Mouse (Mus musculus): ENCODE results near the gene Sptb.

The Sptb gene

GRCm38 (mm10) chr12:76710351-76711100, at the start of gene Sptb:
Gene Sptb (minus strand): TSS chr12:76710547.
- DNase-seq (ENCODE audit: extremely low read depth, insufficient read length, low spot score), result no peak

- no peak for DNase-seq (ENCODE audit: extremely low read depth, insufficient read length, low spot score)
Observed at GRCm38 (mm10) chr12:76752652-76753318, 42.4 kb upstream of the Sptb start.

GRCm38 (mm10) chr12:76750866-76751459, 40.6 kb upstream of the Sptb start:
- no peak for DNase-seq (ENCODE audit: extremely low read depth, insufficient read length, low spot score)

GRCm38 (mm10) chr12:76727955-76728354, 17.6 kb upstream of the Sptb start:
- no peak for DNase-seq (ENCODE audit: extremely low read depth, insufficient read length, low spot score)

GRCm38 (mm10) chr12:76722026-76722425, 11.7 kb upstream of the Sptb start:
- no peak for DNase-seq (ENCODE audit: extremely low read depth, insufficient read length, low spot score)

GRCm38 (mm10) chr12:76720572-76720971, 10.2 kb upstream of the Sptb start:
- no peak for DNase-seq (ENCODE audit: extremely low read depth, insufficient read length, low spot score)

- DNase-seq (ENCODE audit: extremely low read depth, insufficient read length, low spot score), result no peak
Observed at GRCm38 (mm10) chr12:76718384-76718783, 8.0 kb upstream of the Sptb start.

GRCm38 (mm10) chr12:76709795-76710350, 474 bp downstream of the Sptb start:
- no peak for DNase-seq (ENCODE audit: extremely low read depth, insufficient read length, low spot score)

GRCm38 (mm10) chr12:76708956-76709794, 1.2 kb downstream of the Sptb start:
- no peak for DNase-seq (ENCODE audit: extremely low read depth, insufficient read length, low spot score)

- no peak for DNase-seq (ENCODE audit: extremely low read depth, insufficient read length, low spot score)
Observed at GRCm38 (mm10) chr12:76708181-76708580, 2.2 kb downstream of the Sptb start.

- DNase-seq (ENCODE audit: extremely low read depth, insufficient read length, low spot score), result no peak
Observed at GRCm38 (mm10) chr12:76696380-76696935, 13.9 kb downstream of the Sptb start.

GRCm38 (mm10) chr12:76695773-76696172, 14.6 kb downstream of the Sptb start:
- DNase-seq (ENCODE audit: extremely low read depth, insufficient read length, low spot score), result no peak

- DNase-seq (ENCODE audit: extremely low read depth, insufficient read length, low spot score), result no peak
Observed at GRCm38 (mm10) chr12:76694801-76695505, 15.4 kb downstream of the Sptb start.

GRCm38 (mm10) chr12:76687498-76688200, 22.7 kb downstream of the Sptb start:
- no peak for DNase-seq (ENCODE audit: extremely low read depth, insufficient read length, low spot score)

- DNase-seq (ENCODE audit: extremely low read depth, insufficient read length, low spot score), result no peak
Observed at GRCm38 (mm10) chr12:76685647-76686046, 24.7 kb downstream of the Sptb start.

GRCm38 (mm10) chr12:76684493-76684892, 25.9 kb downstream of the Sptb start:
- no peak for DNase-seq (ENCODE audit: extremely low read depth, insufficient read length, low spot score)

GRCm38 (mm10) chr12:76681937-76682336, 28.4 kb downstream of the Sptb start:
- DNase-seq (ENCODE audit: extremely low read depth, insufficient read length, low spot score), result no peak

- DNase-seq (ENCODE audit: extremely low read depth, insufficient read length, low spot score), result no peak
Observed at GRCm38 (mm10) chr12:76677068-76677467, 33.3 kb downstream of the Sptb start.

- DNase-seq (ENCODE audit: extremely low read depth, insufficient read length, low spot score), result no peak
Observed at GRCm38 (mm10) chr12:76676477-76676876, 33.9 kb downstream of the Sptb start.
